Mouse (Mus musculus): ENCODE measurements at regions not wholly inside any gene's neighbourhood (a gene's known extent, or its start where the extent isn't known, plus 50 kb on each side); places are given as distances from the start of the nearest gene placed in this dataset.

DNA sequence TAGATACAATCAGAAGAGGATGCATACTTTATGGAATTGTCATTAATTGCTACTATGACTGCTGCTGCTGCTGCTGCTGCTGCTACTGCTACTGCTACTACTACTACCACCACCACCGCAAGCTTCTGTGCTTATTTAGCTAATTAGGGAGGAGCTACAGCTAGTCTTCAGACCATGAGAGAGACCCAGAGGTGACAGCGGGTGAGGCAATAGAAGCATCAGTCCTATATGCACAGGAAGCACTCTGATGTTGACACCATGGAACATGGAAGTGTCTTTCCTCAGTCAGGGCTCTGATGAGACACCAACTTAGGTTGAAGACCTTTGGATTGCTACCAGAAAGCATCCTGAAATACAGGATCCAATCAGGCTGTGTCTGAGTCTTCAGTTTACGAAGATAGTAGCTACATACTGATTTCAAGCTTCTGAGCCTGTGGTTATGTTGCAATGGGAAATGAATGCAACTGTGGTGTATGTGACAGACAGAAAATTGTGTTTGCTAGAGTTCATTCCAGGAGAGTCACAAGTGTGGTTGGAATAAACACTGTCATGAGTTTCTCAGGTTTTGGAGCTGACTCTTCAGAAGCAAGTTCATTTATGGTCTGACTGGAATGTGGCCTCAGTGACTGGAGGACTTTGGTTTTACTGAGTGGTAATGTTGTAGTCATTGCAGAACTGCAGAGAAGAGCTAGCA is 355.0 kb downstream of the Mex3b start:
- no peaks in the 10 kb centered on the region for H3K27me3 ChIP-seq (replicated peaks; ENCODE audit: control insufficient read depth, insufficient read depth, low read length)
- TF ChIP-seq POLR2A (IDR thresholded peaks at IDR 0.05; ENCODE audit: low read depth, low read length) (no peak), CTCF (conservative IDR thresholded peaks at IDR 0.05; ENCODE audit: insufficient read depth, insufficient read length, low read depth, low read length) (no peak)
- no peaks in the 10 kb centered on the region for H3K36me3 ChIP-seq (ENCODE audit: control insufficient read depth, insufficient read depth, low read length)
- DNase-seq, result peak; percentile 28
- WGBS, result 85% methylated on average over 3 of the region's 3 CpGs
- H3K27ac ChIP-seq (ENCODE audit: insufficient read depth, low read depth, low read length), result no peak overlapping the region
- no peak overlapping the region for H3K4me3 ChIP-seq (ENCODE audit: insufficient read depth, low read depth, low read length)
- H3K4me1 ChIP-seq (ENCODE audit: control insufficient read depth, insufficient read depth, low read length), result no peaks in the 10 kb centered on the region

- WGBS, result 80% methylated on average over 7 of the region's 7 CpGs
These were observed 357.2 kb upstream of the Tmc3 start for GRCm38 (mm10) chr7:83227262-83228108.

DNA sequence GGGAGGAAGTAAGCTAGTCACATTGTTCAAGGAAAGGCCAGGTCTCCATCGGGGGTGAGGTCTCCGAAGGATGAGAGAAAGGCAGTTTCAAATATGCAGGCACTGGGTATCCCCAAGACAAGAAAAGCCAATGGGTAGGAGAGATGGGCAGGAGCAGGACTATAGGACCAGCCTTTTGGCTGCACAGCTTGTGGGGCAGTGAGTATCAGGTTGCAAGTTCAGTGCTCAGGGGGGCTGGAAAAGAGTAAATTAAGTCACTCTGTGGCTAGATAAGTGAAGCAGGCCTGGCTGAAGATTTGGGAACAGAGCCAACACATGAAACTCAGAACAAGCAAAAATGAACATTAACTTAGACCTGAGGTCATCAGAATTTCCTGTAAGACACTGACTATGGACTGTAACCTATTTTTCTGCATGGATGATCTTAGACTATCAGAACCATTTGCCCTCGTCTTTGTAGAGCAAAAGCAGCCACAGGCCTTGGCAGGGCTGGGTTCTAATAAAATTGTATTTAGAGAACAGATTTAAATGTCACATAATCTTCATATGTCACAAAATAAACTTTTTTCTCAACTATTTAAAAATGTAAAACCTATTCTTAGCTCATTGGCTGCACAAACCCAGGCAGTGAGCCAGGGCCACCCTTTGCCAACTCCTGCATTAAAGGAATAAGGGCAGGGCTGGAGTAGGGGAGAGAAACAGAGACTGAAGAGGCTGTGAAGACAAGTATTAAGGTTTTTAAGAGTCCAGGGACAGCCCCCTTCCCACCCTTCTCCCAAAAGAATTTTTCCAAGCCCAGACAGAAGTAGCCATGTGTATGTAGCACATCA is 354.0 kb upstream of the Tmc3 start:
- Histone ChIP-seq H3K4me3 (ENCODE audit: insufficient read depth, low read depth, low read length) (no peak overlapping the region), H3K36me3 (ENCODE audit: control insufficient read depth, insufficient read depth, low read length) (no peaks in the 10 kb centered on the region), H3K4me1 (ENCODE audit: control insufficient read depth, insufficient read depth, low read length) (0 out of 2 replicates have a peak, but pooled peaks cover 6% of the 10 kb centered on the region), H3K27ac (ENCODE audit: insufficient read depth, low read depth, low read length) (no peak overlapping the region), H3K27me3 (replicated peaks; ENCODE audit: control insufficient read depth, insufficient read depth, low read length) (no peaks in the 10 kb centered on the region)
- peak; percentile 82 for DNase-seq
- no peak for TF ChIP-seq POLR2A (IDR thresholded peaks at IDR 0.05; ENCODE audit: low read depth, low read length)
- no peak for TF ChIP-seq CTCF (conservative IDR thresholded peaks at IDR 0.05; ENCODE audit: insufficient read depth, insufficient read length, low read depth, low read length)
- WGBS, result 30% methylated on average over 3 of the region's 3 CpGs

More at GRCm38 (mm10) chr7:83227262-83228108, 357.2 kb upstream of the Tmc3 start:
- Histone ChIP-seq H3K36me3 (ENCODE audit: control insufficient read depth, insufficient read depth, low read length) (no peaks in the 10 kb centered on the region), H3K4me1 (ENCODE audit: control insufficient read depth, insufficient read depth, low read length) (0 out of 2 replicates have a peak, but pooled peaks cover 6% of the 10 kb centered on the region), H3K4me3 (ENCODE audit: insufficient read depth, low read depth, low read length) (no peak overlapping the region), H3K27ac (ENCODE audit: insufficient read depth, low read depth, low read length) (no peak overlapping the region), H3K27me3 (replicated peaks; ENCODE audit: control insufficient read depth, insufficient read depth, low read length) (no peaks in the 10 kb centered on the region)
- DNase-seq, result no peak
- TF ChIP-seq CTCF (conservative IDR thresholded peaks at IDR 0.05; ENCODE audit: insufficient read depth, insufficient read length, low read depth, low read length) (no peak), POLR2A (IDR thresholded peaks at IDR 0.05; ENCODE audit: low read depth, low read length) (no peak)

GRCm38 (mm10) chr7:83235659-83236058 is 349.1 kb upstream of the Tmc3 start:
- no peaks in the 10 kb centered on the region for H3K27me3 ChIP-seq (replicated peaks; ENCODE audit: control insufficient read depth, insufficient read depth, low read length)
- 0 out of 2 replicates have a peak, but pooled peaks cover 3% of the 10 kb centered on the region for H3K4me1 ChIP-seq (ENCODE audit: control insufficient read depth, insufficient read depth, low read length)
- no peak for TF ChIP-seq CTCF (conservative IDR thresholded peaks at IDR 0.05; ENCODE audit: insufficient read depth, insufficient read length, low read depth, low read length)
- no peak for TF ChIP-seq POLR2A (IDR thresholded peaks at IDR 0.05; ENCODE audit: low read depth, low read length)
- no peak overlapping the region for H3K27ac ChIP-seq (ENCODE audit: insufficient read depth, low read depth, low read length)
- DNase-seq, result no peak
- 86% methylated on average over 3 of the region's 3 CpGs for WGBS
- no peaks in the 10 kb centered on the region for H3K36me3 ChIP-seq (ENCODE audit: control insufficient read depth, insufficient read depth, low read length)
- no peak overlapping the region for H3K4me3 ChIP-seq (ENCODE audit: insufficient read depth, low read depth, low read length)

GRCm38 (mm10) chr7:83237336-83237735 is 347.4 kb upstream of the Tmc3 start:
- DNase-seq, result no peak
- 96% methylated on average over 3 of the region's 3 CpGs for WGBS
- no peaks in the 10 kb centered on the region for H3K36me3 ChIP-seq (ENCODE audit: control insufficient read depth, insufficient read depth, low read length)
- TF ChIP-seq CTCF (conservative IDR thresholded peaks at IDR 0.05; ENCODE audit: insufficient read depth, insufficient read length, low read depth, low read length) (no peak), POLR2A (IDR thresholded peaks at IDR 0.05; ENCODE audit: low read depth, low read length) (no peak)
- H3K4me1 ChIP-seq (ENCODE audit: control insufficient read depth, insufficient read depth, low read length), result no peaks in the 10 kb centered on the region
- H3K27me3 ChIP-seq (replicated peaks; ENCODE audit: control insufficient read depth, insufficient read depth, low read length), result no peaks in the 10 kb centered on the region
- no peak overlapping the region for H3K4me3 ChIP-seq (ENCODE audit: insufficient read depth, low read depth, low read length)
- no peak overlapping the region for H3K27ac ChIP-seq (ENCODE audit: insufficient read depth, low read depth, low read length)

- DNase-seq, result no peak
- no peak overlapping the region for H3K4me3 ChIP-seq (ENCODE audit: insufficient read depth, low read depth, low read length)
- TF ChIP-seq CTCF (conservative IDR thresholded peaks at IDR 0.05; ENCODE audit: insufficient read depth, insufficient read length, low read depth, low read length) (no peak), POLR2A (IDR thresholded peaks at IDR 0.05; ENCODE audit: low read depth, low read length) (no peak)
These were observed 346.6 kb upstream of the Tmc3 start for GRCm38 (mm10) chr7:83238091-83238490.

More at GRCm38 (mm10) chr7:83238091-83238490, 346.6 kb upstream of the Tmc3 start:
- Histone ChIP-seq H3K27ac (ENCODE audit: insufficient read depth, low read depth, low read length) (no peak overlapping the region), H3K36me3 (ENCODE audit: control insufficient read depth, insufficient read depth, low read length) (no peaks in the 10 kb centered on the region), H3K27me3 (replicated peaks; ENCODE audit: control insufficient read depth, insufficient read depth, low read length) (no peaks in the 10 kb centered on the region), H3K4me1 (ENCODE audit: control insufficient read depth, insufficient read depth, low read length) (no peaks in the 10 kb centered on the region)
